Mouse (Mus musculus) cerebellum, adult 2 months (tissue): ENCODE measurements around the gene Ilvbl.

Source experiments
- CTCF ChIP-seq: fragments of 200-500 bp; IDR thresholded peaks from 2 replicates; pipeline ENCODE4 v1.5.1; 2011; ENCODE audit warnings: low read depth, mild to moderate bottlenecking, control low read depth, low read length, moderate library complexity, borderline replicate concordance; ENCODE audit not compliant: insufficient read depth
- POLR2A ChIP-seq: fragments of 200-500 bp; IDR thresholded peaks from 2 replicates; pipeline ENCODE4 v1.6.1; 2011; ENCODE audit warnings: low read length, control low read depth, borderline replicate concordance; ENCODE audit not compliant: insufficient read depth

DNA sequence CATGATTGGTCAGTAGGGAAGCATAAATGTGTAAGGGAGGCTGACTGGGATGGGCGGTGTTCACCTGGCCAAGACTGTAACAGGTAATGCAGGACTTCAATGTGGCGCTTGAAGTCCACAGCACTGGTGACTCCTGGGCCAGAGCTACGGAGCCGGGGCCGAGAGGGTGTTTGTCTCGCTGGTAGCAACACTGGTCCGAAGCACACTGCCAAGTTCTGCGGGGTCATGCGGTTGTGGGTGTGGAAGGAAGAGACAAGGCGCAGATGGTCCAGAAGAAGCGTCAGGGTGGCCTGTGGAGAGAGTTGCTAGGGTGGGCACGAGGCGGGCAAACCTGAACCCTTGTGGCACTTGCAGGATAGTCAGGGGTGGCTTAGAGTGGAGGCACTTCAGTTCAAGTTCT, 11.9 kb downstream of the Ilvbl start:
- TF ChIP-seq CTCF, result no peak
- no peak for TF ChIP-seq POLR2A
